Mouse (Mus musculus): ENCODE results near the gene Dscaml1.

Gene Dscaml1

GRCm38 (mm10) chr9:45457200-45457599 is 30.8 kb downstream of the Dscaml1 start:
- DNase-seq: no peak

- peak; percentile 47 to 56 for DNase-seq
Observed at GRCm38 (mm10) chr9:45458363-45458762, 31.9 kb downstream of the Dscaml1 start.

GRCm38 (mm10) chr9:45465396-45466019 is 39.1 kb downstream of the Dscaml1 start:
- DNase-seq: no peak

GRCm38 (mm10) chr9:45468235-45468634 is 41.8 kb downstream of the Dscaml1 start:
- no peak for DNase-seq

GRCm38 (mm10) chr9:45470746-45471471 is 44.5 kb downstream of the Dscaml1 start:
- DNase-seq: no peak

GRCm38 (mm10) chr9:45471691-45472090 is 45.3 kb downstream of the Dscaml1 start:
- no peak for DNase-seq

GRCm38 (mm10) chr9:45474874-45475273 is 48.4 kb downstream of the Dscaml1 start:
- DNase-seq: no peak

- peak; percentile 47 to 50 for DNase-seq
Observed at GRCm38 (mm10) chr9:45480936-45481335, 54.5 kb downstream of the Dscaml1 start.

GRCm38 (mm10) chr9:45486665-45487074 is 60.2 kb downstream of the Dscaml1 start:
- DNase-seq: no peak

GRCm38 (mm10) chr9:45487179-45487801 is 60.9 kb downstream of the Dscaml1 start:
- DNase-seq: peak; percentile 24 to 38

- no peak for DNase-seq
Observed at GRCm38 (mm10) chr9:45490899-45491298, 64.5 kb downstream of the Dscaml1 start.

GRCm38 (mm10) chr9:45494889-45495288 is 68.5 kb downstream of the Dscaml1 start:
- no peak for DNase-seq

GRCm38 (mm10) chr9:45496340-45496739 is 69.9 kb downstream of the Dscaml1 start:
- no peak for DNase-seq

- no peak for DNase-seq
Observed at GRCm38 (mm10) chr9:45496944-45497343, 70.5 kb downstream of the Dscaml1 start.

GRCm38 (mm10) chr9:45499267-45499666 is 72.8 kb downstream of the Dscaml1 start:
- no peak for DNase-seq

- no peak for DNase-seq
Observed at GRCm38 (mm10) chr9:45500071-45500595, 73.7 kb downstream of the Dscaml1 start.

GRCm38 (mm10) chr9:45501295-45501927 is 75.0 kb downstream of the Dscaml1 start:
- DNase-seq: no peak

- no peak for DNase-seq
Observed at GRCm38 (mm10) chr9:45501963-45502641, 75.7 kb downstream of the Dscaml1 start.

GRCm38 (mm10) chr9:45504977-45505376 is 78.5 kb downstream of the Dscaml1 start:
- no peak for DNase-seq

GRCm38 (mm10) chr9:45505487-45505939 is 79.1 kb downstream of the Dscaml1 start:
- no peak for DNase-seq

- no peak for DNase-seq
Observed at GRCm38 (mm10) chr9:45507482-45507881, 81.1 kb downstream of the Dscaml1 start.

GRCm38 (mm10) chr9:45510806-45511546 is 84.5 kb downstream of the Dscaml1 start:
- no peak for DNase-seq

All from cerebellum, adult 18-20 months (tissue).